Mouse (Mus musculus) small intestine, adult 2 months (tissue): Measurements from ENCODE around the gene Pdzd4.

Experiments
- CTCF ChIP-seq: fragments of 200-500 bp; IDR thresholded peaks from 2 replicates; pipeline ENCODE4 v1.5.1; 2012; ENCODE audit warnings: low read depth, mild to moderate bottlenecking, control low read depth, inconsistent platforms, low read length, moderate library complexity, mixed read lengths; ENCODE audit not compliant: insufficient replicate concordance, insufficient read length; ENCODE audit errors: extremely low read depth
- POLR2A ChIP-seq: fragments of 200-500 bp; IDR thresholded peaks from 2 replicates; pipeline ENCODE4 v1.6.1; 2012; ENCODE audit warnings: low read depth, mild to moderate bottlenecking, control low read depth, inconsistent platforms, low read length, moderate library complexity

DNA sequence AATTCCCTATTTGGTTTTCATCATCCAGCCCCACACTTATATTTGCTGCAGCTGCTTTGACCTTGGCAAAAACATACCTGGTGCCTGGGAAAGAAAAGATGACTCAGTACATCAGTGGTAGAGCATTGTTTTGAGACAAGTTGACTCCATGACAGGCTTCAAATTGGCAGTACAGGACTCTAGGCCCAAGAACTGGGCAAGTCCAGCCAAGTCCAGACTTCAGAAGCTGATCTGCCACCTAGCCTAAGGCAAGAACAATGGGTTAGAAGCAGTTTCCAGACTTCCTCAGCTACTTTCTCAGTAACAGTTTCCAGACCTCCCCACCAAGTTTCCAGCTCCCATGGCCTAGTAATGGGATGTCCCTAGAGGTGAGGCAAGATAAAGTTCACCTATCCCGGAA, 11.0 kb upstream of the Pdzd4 start:
- TF ChIP-seq CTCF (no peak), POLR2A (no peak)
